Mouse (Mus musculus) stomach, embryonic 16.5 days (tissue): ENCODE data around the gene Zbtb44. TPM values are rescaled to one million over a fixed set of nuclear protein-coding genes. Genes with fewer than 3 reads are reported as not detected.
A peak's percentile ranks its signal among the peaks of the same experiment; 100 is the strongest.

Experiments used
- ATAC-seq: fragments of 200-750 bp; cut with Nextera tagmentation; 2 replicates; pipeline ENCODE4 v1.8.0; 2017; ENCODE audit warnings: moderate number of reproducible peaks, moderate TSS enrichment; ENCODE audit not compliant: insufficient read depth, low FRiP score
- H3K27ac ChIP-seq: fragments of 300-500 bp; sonication (generic); 2 replicates; pipeline ENCODE4 v1.5.1; 2014; ENCODE audit warnings: low read length
- H3K27me3 ChIP-seq: fragments of 300-500 bp; sonication (generic); 2 replicates; pipeline ENCODE4 v1.6.1; 2014; ENCODE audit warnings: low read length, control low read depth, mixed read lengths; ENCODE audit not compliant: control insufficient read depth, insufficient read depth
- H3K36me3 ChIP-seq: fragments of 300-500 bp; sonication (generic); 2 replicates; pipeline ENCODE4 v1.6.1; 2014; ENCODE audit warnings: low read length; ENCODE audit not compliant: control insufficient read depth, insufficient read depth
- H3K4me1 ChIP-seq: fragments of 300-500 bp; sonication (generic); 2 replicates; pipeline ENCODE4 v1.6.1; 2014; ENCODE audit warnings: low read length, control low read depth, mixed read lengths; ENCODE audit not compliant: control insufficient read depth, insufficient read depth
- H3K4me2 ChIP-seq: fragments of 300-500 bp; sonication (generic); 2 replicates; pipeline ENCODE4 v1.6.1; 2014; ENCODE audit warnings: low read depth, low read length, mixed read lengths
- H3K4me3 ChIP-seq: fragments of 300-500 bp; sonication (generic); replicated peaks from 2 replicates; pipeline ENCODE4 v1.5.1; 2014; ENCODE audit warnings: mild to moderate bottlenecking, low read length
- H3K9ac ChIP-seq: fragments of 300-500 bp; sonication (generic); 2 replicates; pipeline ENCODE4 v1.6.1; 2014; ENCODE audit warnings: low read length
- H3K9me3 ChIP-seq: fragments of 300-500 bp; sonication (generic); replicated peaks from 2 replicates; pipeline ENCODE4 v1.6.1; 2016; ENCODE audit warnings: low read length, control low read depth; ENCODE audit not compliant: control insufficient read depth
- WGBS: fragments of 180-500 bp; shearing (Covaris S2); extraction: QIAGEN DNeasy Blood & Tissue Kit; methylation state at CpG from one replicate; pipeline ENCODE4 v1.1.7; 2014; 5-methylcytosine and 5-hydroxymethylcytosine counted together
- polyA plus RNA-seq: library from polyadenylated mRNA; unstranded; fragments of >200 nt; fragmentation: Nextera tagmentation; extraction: Ambion mirVana; gene quantifications from 2 replicates; pipeline ENCODE4 v1.2.1, GENCODE M21; 2015

Gene Zbtb44
- polyA plus RNA-seq, 1 experiment from 2014 or later = 5.8 TPM

DNA sequence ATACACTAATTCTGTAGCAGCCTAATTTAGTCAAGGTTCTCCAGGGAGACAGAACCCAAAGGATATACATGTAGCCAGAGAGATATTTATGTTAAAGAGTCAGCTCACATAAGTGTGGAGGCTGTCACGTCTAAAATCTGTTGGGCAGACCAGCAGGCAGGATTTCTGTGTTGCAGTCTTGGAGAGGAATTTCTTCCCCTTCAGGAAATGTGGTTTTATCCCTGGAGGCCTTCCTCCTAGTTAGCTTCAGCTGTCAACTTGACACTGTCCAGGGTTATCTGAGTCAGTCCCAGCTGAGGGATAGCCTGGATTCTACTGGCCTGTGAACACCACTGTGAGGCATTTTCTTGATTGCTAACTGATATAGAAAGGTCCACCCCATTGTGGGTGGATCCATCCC, 18.9 kb upstream of the Zbtb44 start:
- Histone ChIP-seq H3K36me3 (no peaks in the 10 kb centered on the region), H3K4me2 (no peak overlapping the region), H3K27me3 (no peaks in the 10 kb centered on the region), H3K9me3 (no peaks in the 10 kb centered on the region), H3K27ac (0 out of 2 replicates have a peak overlapping the region, but pooled peaks have one; percentile 36), H3K4me1 (no peaks in the 10 kb centered on the region), H3K9ac (no peak overlapping the region), H3K4me3 (no peak overlapping the region)
- WGBS = 34% methylated on average over 1 of the region's 1 CpGs
- ATAC-seq = peak; percentile 80

DNA sequence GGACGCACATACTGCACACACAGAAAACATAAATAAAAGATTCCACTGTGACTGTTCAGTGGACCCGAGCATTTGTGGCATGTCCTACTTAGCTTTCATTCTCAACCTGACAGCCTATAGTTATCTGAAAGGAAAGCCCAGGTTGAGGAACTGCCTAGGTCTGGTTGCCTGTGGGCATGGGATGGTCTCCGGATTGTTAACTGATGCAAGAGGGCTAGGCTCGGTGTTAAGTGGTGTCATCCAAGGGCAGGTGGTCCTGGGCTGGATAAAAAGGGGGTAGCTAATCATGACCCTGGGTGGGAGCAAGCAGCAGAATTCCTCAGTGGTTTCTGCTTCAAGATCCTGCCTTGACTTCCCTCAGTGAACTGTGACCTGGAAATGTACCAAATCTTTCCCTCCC, 17.8 kb upstream of the Zbtb44 start:
- no peak overlapping the region for H3K4me2 ChIP-seq
- H3K36me3 ChIP-seq = no peaks in the 10 kb centered on the region
- no peak overlapping the region for H3K4me3 ChIP-seq
- H3K4me1 ChIP-seq = no peaks in the 10 kb centered on the region
- ATAC-seq = no peak
- no peak overlapping the region for H3K9ac ChIP-seq
- no peaks in the 10 kb centered on the region for H3K27me3 ChIP-seq
- WGBS = 80% methylated on average over 4 of the region's 4 CpGs
- H3K9me3 ChIP-seq = no peaks in the 10 kb centered on the region
- H3K27ac ChIP-seq = no peak overlapping the region

DNA sequence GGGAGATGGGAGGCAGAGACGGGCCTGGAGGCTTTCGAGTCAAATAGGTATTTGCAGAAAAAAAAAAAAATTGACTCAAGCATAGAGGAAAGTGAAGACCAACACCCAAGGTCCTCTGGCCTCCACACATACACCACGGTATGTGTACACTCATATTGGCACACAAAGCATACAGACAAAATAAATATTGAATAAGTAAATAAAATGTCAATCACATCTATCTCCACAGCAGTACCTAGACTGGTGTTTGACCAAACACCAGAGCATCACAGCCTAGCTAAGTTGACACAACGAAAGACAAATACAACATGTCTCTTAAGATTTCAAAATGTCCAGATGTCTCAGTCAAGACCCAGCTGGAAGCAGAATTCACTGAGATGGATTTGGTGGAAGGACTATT, 17.0 kb upstream of the Zbtb44 start:
- Histone ChIP-seq H3K36me3 (no peaks in the 10 kb centered on the region), H3K27ac (no peak overlapping the region), H3K27me3 (no peaks in the 10 kb centered on the region), H3K4me1 (no peaks in the 10 kb centered on the region), H3K4me2 (no peak overlapping the region), H3K4me3 (no peak overlapping the region), H3K9ac (no peak overlapping the region), H3K9me3 (no peaks in the 10 kb centered on the region)
- no peak for ATAC-seq
- 55% methylated on average over 4 of the region's 4 CpGs for WGBS

DNA sequence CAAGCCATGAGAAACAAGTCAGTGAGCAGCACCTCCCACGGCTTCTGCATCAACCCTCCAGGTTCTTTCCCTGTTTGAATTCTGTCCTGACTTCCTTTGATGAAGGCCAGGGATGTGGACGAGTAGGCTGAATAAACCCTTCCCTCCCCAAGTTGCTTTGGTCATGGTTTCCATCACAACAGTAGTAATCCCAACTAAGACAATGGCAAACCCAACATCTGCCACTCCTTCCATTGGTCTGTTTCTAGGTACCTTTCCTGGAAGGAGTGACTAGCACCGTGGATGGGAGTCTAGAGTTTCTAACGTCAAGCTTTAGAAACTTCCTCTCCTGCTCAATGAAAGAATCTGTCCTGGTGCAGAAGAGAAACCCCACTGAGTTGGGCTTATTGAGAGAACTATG, 12.8 kb upstream of the Zbtb44 start:
- ATAC-seq = no peak
- Histone ChIP-seq H3K27ac (no peak overlapping the region), H3K9ac (no peak overlapping the region), H3K27me3 (no peaks in the 10 kb centered on the region), H3K4me3 (no peak overlapping the region), H3K4me1 (no peaks in the 10 kb centered on the region), H3K9me3 (no peaks in the 10 kb centered on the region), H3K36me3 (no peaks in the 10 kb centered on the region), H3K4me2 (no peak overlapping the region)
- WGBS = 73% methylated on average over 4 of the region's 4 CpGs

DNA sequence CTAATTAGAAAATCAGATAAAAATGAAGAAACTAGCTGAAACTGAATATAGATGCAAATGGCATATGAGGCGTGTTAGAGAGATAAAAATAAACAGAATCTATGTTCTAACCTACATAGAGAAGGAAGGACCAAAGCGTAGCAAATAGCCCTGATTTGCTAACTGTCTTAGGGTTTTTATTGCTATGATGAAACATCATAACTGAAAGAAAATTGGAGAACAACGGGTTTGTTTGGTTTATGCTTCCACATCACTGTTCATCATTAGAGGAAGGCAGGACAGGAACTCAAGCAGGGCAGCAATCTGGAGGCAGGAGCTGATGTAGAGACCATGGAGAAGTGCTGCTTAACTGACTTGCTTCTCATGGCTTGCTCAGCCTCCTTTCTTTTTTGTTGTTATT, 12.3 kb upstream of the Zbtb44 start:
- 76% methylated on average over 3 of the region's 3 CpGs for WGBS
- H3K4me1 ChIP-seq = no peaks in the 10 kb centered on the region
- ATAC-seq = no peak
- H3K4me3 ChIP-seq = no peak overlapping the region
- no peak overlapping the region for H3K4me2 ChIP-seq
- H3K36me3 ChIP-seq = no peaks in the 10 kb centered on the region
- H3K9ac ChIP-seq = no peak overlapping the region
- no peak overlapping the region for H3K27ac ChIP-seq
- no peaks in the 10 kb centered on the region for H3K9me3 ChIP-seq
- no peaks in the 10 kb centered on the region for H3K27me3 ChIP-seq

DNA sequence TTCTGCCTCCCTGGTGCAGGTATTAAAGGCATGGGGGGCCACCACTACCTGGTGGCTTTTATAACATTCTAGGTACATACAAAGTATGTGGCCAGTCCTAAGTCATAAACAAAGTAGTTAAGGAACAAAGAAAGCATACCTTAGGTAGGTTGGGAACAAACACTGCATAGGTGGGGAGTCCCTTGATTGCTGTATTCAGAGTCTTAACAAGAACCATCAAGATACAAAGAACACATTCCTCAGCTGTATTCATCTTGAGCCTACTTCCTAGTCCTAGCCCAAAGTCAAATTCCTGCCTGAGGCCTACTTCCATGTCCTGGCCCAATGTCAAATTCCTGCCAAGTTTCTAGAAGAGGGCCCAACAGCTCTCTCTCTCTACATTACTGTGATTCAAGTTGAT, 11.7 kb upstream of the Zbtb44 start:
- Histone ChIP-seq H3K4me2 (no peak overlapping the region), H3K27ac (no peak overlapping the region), H3K27me3 (no peaks in the 10 kb centered on the region), H3K36me3 (no peaks in the 10 kb centered on the region), H3K9me3 (no peaks in the 10 kb centered on the region), H3K4me1 (no peaks in the 10 kb centered on the region), H3K9ac (no peak overlapping the region), H3K4me3 (no peak overlapping the region)
- ATAC-seq = no peak

DNA sequence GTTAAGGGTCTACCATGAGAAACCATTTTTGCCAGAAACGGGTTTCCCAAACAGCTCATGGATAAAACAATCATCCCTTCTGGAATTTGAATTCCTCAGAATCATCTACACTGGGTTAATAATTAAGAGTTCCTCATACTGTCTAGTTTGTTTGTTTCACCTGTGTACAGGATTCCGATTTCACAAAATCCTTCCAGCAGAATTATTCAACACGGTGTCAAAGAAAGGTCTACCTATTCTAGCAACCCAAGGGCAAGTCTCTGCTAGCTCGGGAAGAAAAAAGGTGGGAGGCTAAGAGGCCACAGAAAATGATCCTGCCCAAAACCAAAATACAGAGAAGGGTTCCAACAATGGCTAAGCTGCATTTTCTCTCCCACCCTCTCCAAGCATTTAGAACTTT, 2.2 kb upstream of the Zbtb44 start:
- Histone ChIP-seq H3K9ac (no peak overlapping the region), H3K4me3 (no peak overlapping the region), H3K4me1 (peaks cover 12% of the 10 kb centered on the region), H3K27ac (no peak overlapping the region), H3K4me2 (no peak overlapping the region), H3K36me3 (no peaks in the 10 kb centered on the region), H3K27me3 (no peaks in the 10 kb centered on the region), H3K9me3 (no peaks in the 10 kb centered on the region)
- 75% methylated on average over 4 of the region's 4 CpGs for WGBS
- ATAC-seq = no peak

DNA sequence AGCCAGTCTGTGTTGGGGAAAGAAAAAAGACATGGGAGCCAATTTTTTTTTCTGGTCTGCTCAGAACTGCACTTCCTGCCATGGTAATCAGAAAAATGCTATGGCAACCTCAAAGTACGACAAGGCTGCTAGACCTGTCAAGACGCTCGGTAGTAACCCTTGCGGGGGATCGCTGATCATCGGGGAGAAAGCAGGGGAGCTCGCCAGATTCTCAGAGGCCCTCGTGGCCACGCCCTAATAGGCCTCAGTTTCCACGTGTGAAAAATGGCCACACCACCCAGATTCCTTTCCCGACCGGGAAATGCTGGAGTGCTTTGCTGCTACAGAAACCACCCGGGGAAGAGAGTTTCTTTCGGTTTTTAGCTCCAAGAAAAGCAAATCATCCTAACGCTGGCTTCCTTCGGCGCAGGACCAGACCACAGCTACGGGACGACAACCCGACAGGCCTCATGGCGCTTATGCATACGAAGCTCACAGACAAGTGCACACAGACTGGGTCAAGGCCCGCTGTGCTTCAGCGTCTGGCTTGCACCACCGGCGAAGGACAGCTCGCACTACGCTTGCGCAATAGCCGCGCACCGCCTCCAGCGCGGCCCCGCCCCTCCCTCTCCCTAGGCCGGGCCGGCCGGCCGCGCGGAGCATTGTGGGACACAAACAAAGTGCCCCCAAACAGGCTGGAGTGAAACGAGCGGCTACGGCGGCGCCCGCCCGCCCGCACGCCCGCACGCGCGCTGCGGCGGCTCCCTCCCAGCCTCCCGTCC, 513 bp upstream of the Zbtb44 start:
- Histone ChIP-seq H3K36me3 (no peaks in the 10 kb centered on the region), H3K27me3 (no peaks in the 10 kb centered on the region), H3K9ac (peak overlapping the region; percentile 97), H3K4me1 (peaks cover 12% of the 10 kb centered on the region), H3K27ac (peak overlapping the region; percentile 97), H3K9me3 (no peaks in the 10 kb centered on the region), H3K4me2 (peak overlapping the region; percentile 87), H3K4me3 (peak overlapping the region; percentile 91)
- peak; percentile 96 for ATAC-seq
- under 1% methylated on average over 54 of the region's 57 CpGs for WGBS

DNA sequence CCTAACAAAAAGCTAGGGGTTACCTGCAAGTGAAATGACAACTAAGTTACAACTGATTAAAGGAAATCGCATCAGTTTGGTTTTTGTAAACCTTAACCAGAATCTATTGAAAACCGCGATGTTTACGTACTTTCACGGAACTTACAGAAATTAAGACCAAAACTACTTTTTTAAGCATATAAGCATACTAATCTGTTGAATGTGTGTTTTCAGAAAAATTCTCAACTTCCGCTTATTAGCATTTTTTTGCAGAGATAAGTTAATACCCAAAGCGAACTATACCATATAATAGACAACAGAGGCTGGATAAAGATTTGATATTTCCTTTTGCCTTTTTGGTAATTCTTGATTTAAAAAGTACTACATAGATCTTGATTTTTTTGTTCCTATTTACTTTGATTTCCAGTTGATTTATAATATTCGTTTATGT, 985 bp downstream of the Zbtb44 start:
- Histone ChIP-seq H3K9ac (peak overlapping the region; percentile 97), H3K4me3 (peak overlapping the region; percentile 91), H3K36me3 (no peaks in the 10 kb centered on the region), H3K27me3 (no peaks in the 10 kb centered on the region), H3K4me2 (peak overlapping the region; percentile 87), H3K9me3 (no peaks in the 10 kb centered on the region), H3K4me1 (peaks cover 12% of the 10 kb centered on the region), H3K27ac (peak overlapping the region; percentile 97; the same call in 1 of the 2 replicates)
- no peak for ATAC-seq
- 12% methylated on average over 8 of the region's 8 CpGs for WGBS
